Mouse (Mus musculus): ENCODE data around the gene Ccdc172. TPM values are rescaled to one million over a fixed set of nuclear protein-coding genes. Genes with fewer than 3 reads are reported as not detected.

Ccdc172 gene
- polyA plus RNA-seq, 1 experiment from 2014 or later, result not detected

GRCm38 (mm10) chr19:58550916-58551315 lies 39.1 kb downstream of the Ccdc172 start:
- no peak overlapping the region for H3K4me3 ChIP-seq (ENCODE audit: low read depth, low read length)
- H3K27me3 ChIP-seq (ENCODE audit: control insufficient read depth, insufficient read depth, low read depth, low read length), result no peaks in the 10 kb centered on the region
- WGBS (ENCODE audit: insufficient replicate concordance), result 55% methylated on average over 3 of the region's 3 CpGs
- no peaks in the 10 kb centered on the region for H3K4me1 ChIP-seq (ENCODE audit: control insufficient read depth, low read depth, low read length)
- H3K9ac ChIP-seq (ENCODE audit: low read depth, low read length), result no peak overlapping the region
- H3K27ac ChIP-seq (ENCODE audit: low read length), result no peak overlapping the region
- H3K36me3 ChIP-seq (ENCODE audit: control insufficient read depth, insufficient read depth), result no peaks in the 10 kb centered on the region
- no peak overlapping the region for H3K4me2 ChIP-seq (ENCODE audit: low read depth, low read length)
- no peak for ATAC-seq (ENCODE audit: low read depth)
- no peaks in the 10 kb centered on the region for H3K9me3 ChIP-seq (replicated peaks; ENCODE audit: control insufficient read depth, low read length)

DNA sequence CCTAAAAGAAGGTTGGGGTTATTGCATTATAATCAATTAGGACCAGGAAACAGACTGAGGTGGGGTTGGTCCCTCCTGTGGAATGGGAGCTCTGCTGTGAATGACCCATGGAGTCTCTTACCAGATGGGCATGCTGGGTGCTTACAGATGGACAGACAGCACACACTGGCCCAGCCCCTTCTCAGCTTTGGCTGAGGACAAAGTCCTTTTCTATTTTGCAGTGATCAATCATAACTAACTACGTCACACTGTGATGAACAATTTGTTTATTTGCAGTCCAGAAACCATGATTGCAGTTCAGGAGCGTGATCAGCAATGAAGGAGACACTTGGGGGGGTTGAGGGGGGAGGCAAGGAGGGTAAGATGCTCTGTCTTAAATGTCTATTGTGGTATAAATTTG lies 43.2 kb downstream of the Ccdc172 start:
- 41% methylated on average over 2 of the region's 2 CpGs for WGBS (ENCODE audit: insufficient replicate concordance)
- Histone ChIP-seq H3K36me3 (ENCODE audit: control insufficient read depth, insufficient read depth) (no peaks in the 10 kb centered on the region), H3K4me2 (ENCODE audit: low read depth, low read length) (no peak overlapping the region), H3K4me1 (ENCODE audit: control insufficient read depth, low read depth, low read length) (no peaks in the 10 kb centered on the region), H3K9me3 (replicated peaks; ENCODE audit: control insufficient read depth, low read length) (no peaks in the 10 kb centered on the region), H3K27me3 (ENCODE audit: control insufficient read depth, insufficient read depth, low read depth, low read length) (no peaks in the 10 kb centered on the region), H3K9ac (ENCODE audit: low read depth, low read length) (no peak overlapping the region), H3K27ac (ENCODE audit: low read length) (no peak overlapping the region), H3K4me3 (ENCODE audit: low read depth, low read length) (no peak overlapping the region)
- ATAC-seq (ENCODE audit: low read depth), result no peak

DNA sequence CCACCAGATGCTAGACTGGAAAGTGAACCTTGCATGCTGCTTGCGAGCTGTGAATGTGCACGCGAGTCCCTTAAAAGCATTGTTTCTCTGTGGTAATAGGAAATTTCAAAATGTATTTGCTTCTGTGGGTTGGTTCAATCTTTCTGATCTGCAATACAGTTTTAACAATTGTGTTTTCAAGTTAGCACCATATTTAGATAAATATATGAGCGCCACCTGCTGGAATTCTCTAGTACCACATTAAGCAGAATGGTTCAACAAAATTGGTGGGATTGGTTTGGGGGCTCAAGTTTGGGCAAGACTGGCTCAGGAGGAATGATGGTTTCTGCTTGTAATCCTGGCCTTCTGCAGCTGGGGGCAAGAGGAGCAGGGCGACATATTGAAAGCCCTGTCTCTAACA lies 46.6 kb downstream of the Ccdc172 start:
- H3K4me2 ChIP-seq (ENCODE audit: low read depth, low read length), result no peak overlapping the region
- ATAC-seq (ENCODE audit: low read depth), result no peak
- WGBS (ENCODE audit: insufficient replicate concordance), result 39% methylated on average over 5 of the region's 5 CpGs
- no peaks in the 10 kb centered on the region for H3K4me1 ChIP-seq (ENCODE audit: control insufficient read depth, low read depth, low read length)
- H3K4me3 ChIP-seq (ENCODE audit: low read depth, low read length), result no peak overlapping the region
- H3K9me3 ChIP-seq (replicated peaks; ENCODE audit: control insufficient read depth, low read length), result no peaks in the 10 kb centered on the region
- H3K9ac ChIP-seq (ENCODE audit: low read depth, low read length), result no peak overlapping the region
- no peak overlapping the region for H3K27ac ChIP-seq (ENCODE audit: low read length)
- H3K27me3 ChIP-seq (ENCODE audit: control insufficient read depth, insufficient read depth, low read depth, low read length), result no peaks in the 10 kb centered on the region
- no peaks in the 10 kb centered on the region for H3K36me3 ChIP-seq (ENCODE audit: control insufficient read depth, insufficient read depth)

DNA sequence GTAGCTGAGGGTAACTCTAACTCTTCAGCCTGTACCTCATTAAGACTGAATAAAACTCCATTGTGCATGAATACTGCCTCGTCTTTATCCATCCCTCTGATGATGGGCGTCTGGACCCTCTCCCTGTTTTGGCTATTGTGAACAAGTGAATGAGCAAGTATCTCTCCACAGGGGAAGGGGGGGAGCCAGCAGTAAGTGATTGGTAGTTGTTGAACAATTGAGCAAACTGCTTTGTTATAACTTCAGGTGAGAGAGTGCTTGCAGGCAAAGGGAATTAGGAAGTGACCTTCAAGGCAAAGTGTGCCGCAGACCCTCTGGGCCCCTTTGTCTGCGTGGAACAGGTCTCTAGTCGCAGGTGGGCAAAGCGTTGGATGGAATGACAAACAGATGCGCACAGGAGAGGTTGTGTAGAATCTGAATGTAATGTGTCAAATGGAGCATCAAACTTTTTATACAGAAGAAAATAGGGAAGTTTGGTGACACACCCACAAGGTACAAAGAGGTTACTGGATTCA lies 50.6 kb downstream of the Ccdc172 start:
- Histone ChIP-seq H3K4me1 (ENCODE audit: control insufficient read depth, low read depth, low read length) (no peaks in the 10 kb centered on the region), H3K9me3 (replicated peaks; ENCODE audit: control insufficient read depth, low read length) (no peaks in the 10 kb centered on the region), H3K4me3 (ENCODE audit: low read depth, low read length) (no peak overlapping the region), H3K27ac (ENCODE audit: low read length) (no peak overlapping the region), H3K36me3 (ENCODE audit: control insufficient read depth, insufficient read depth) (no peaks in the 10 kb centered on the region), H3K27me3 (ENCODE audit: control insufficient read depth, insufficient read depth, low read depth, low read length) (no peaks in the 10 kb centered on the region), H3K9ac (ENCODE audit: low read depth, low read length) (no peak overlapping the region), H3K4me2 (ENCODE audit: low read depth, low read length) (no peak overlapping the region)
- no peak for ATAC-seq (ENCODE audit: low read depth)
- WGBS (ENCODE audit: insufficient replicate concordance), result 81% methylated on average over 7 of the region's 7 CpGs

DNA sequence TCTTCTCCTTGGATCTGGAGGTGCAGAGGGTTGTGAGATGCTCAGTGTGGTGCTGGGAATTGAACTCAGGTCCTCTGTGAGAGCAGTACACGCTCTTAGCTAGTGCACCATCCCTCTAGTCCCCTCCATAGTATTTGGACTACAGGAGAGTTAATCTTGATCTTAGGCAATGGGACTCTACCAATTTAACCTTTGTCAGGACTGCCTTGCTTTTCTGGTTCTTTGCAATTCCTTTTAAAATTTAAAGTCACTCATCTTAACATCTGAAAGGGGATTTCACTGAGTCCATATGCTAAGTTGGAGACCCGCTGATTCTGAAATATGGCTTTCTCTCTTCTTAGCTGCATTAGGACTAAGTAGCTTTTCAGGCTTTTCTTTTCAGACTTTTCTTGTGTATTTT lies 59.8 kb downstream of the Ccdc172 start:
- 51% methylated on average over 2 of the region's 2 CpGs for WGBS (ENCODE audit: insufficient replicate concordance)

GRCm38 (mm10) chr19:58572429-58573071 lies 60.8 kb downstream of the Ccdc172 start:
- Histone ChIP-seq H3K27ac (ENCODE audit: low read length) (no peak overlapping the region), H3K9me3 (replicated peaks; ENCODE audit: control insufficient read depth, low read length) (no peaks in the 10 kb centered on the region), H3K4me1 (ENCODE audit: control insufficient read depth, low read depth, low read length) (no peaks in the 10 kb centered on the region), H3K27me3 (ENCODE audit: control insufficient read depth, insufficient read depth, low read depth, low read length) (no peaks in the 10 kb centered on the region), H3K36me3 (ENCODE audit: control insufficient read depth, insufficient read depth) (no peaks in the 10 kb centered on the region), H3K4me3 (ENCODE audit: low read depth, low read length) (no peak overlapping the region), H3K9ac (ENCODE audit: low read depth, low read length) (no peak overlapping the region), H3K4me2 (ENCODE audit: low read depth, low read length) (no peak overlapping the region)
- ATAC-seq (ENCODE audit: low read depth), result no peak
- WGBS (ENCODE audit: insufficient replicate concordance), result 46% methylated on average over 11 of the region's 11 CpGs

More for the DNA sequence above, 59.8 kb downstream of the Ccdc172 start:
- ATAC-seq (ENCODE audit: low read depth), result no peak
- H3K27me3 ChIP-seq (ENCODE audit: control insufficient read depth, insufficient read depth, low read depth, low read length), result no peaks in the 10 kb centered on the region
- H3K9ac ChIP-seq (ENCODE audit: low read depth, low read length), result no peak overlapping the region
- H3K9me3 ChIP-seq (replicated peaks; ENCODE audit: control insufficient read depth, low read length), result no peaks in the 10 kb centered on the region
- no peaks in the 10 kb centered on the region for H3K4me1 ChIP-seq (ENCODE audit: control insufficient read depth, low read depth, low read length)
- no peak overlapping the region for H3K27ac ChIP-seq (ENCODE audit: low read length)
- no peak overlapping the region for H3K4me2 ChIP-seq (ENCODE audit: low read depth, low read length)
- H3K4me3 ChIP-seq (ENCODE audit: low read depth, low read length), result no peak overlapping the region
- no peaks in the 10 kb centered on the region for H3K36me3 ChIP-seq (ENCODE audit: control insufficient read depth, insufficient read depth)

DNA sequence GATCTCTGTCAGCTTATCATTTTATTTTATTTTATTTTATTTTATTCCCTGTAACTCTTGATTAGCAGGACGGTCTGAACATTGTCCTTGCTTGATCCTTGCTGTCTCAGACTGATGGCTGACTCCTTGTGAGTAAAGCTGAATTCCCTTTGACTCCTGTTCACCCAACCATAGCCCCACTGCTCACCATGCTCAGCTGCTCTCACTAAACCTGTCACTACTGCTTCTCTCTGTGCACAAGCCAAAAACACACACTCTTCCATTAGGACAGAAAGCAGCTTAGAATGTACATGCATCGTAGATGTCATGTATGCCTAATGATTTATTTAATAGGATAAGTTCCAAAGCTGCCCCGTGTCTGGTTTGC lies 61.3 kb downstream of the Ccdc172 start:
- H3K27me3 ChIP-seq (ENCODE audit: control insufficient read depth, insufficient read depth, low read depth, low read length), result no peaks in the 10 kb centered on the region
- no peak for ATAC-seq (ENCODE audit: low read depth)
- 58% methylated on average over 3 of the region's 3 CpGs for WGBS (ENCODE audit: insufficient replicate concordance)

GRCm38 (mm10) chr19:58582018-58582417 lies 70.2 kb downstream of the Ccdc172 start:
- no peaks in the 10 kb centered on the region for H3K27me3 ChIP-seq (ENCODE audit: control insufficient read depth, insufficient read depth, low read depth, low read length)
- 63% methylated on average over 7 of the region's 7 CpGs for WGBS (ENCODE audit: insufficient replicate concordance)
- H3K4me3 ChIP-seq (ENCODE audit: low read depth, low read length), result no peak overlapping the region
- no peak for ATAC-seq (ENCODE audit: low read depth)
- no peaks in the 10 kb centered on the region for H3K36me3 ChIP-seq (ENCODE audit: control insufficient read depth, insufficient read depth)
- H3K4me1 ChIP-seq (ENCODE audit: control insufficient read depth, low read depth, low read length), result no peaks in the 10 kb centered on the region
- no peak overlapping the region for H3K4me2 ChIP-seq (ENCODE audit: low read depth, low read length)
- no peak overlapping the region for H3K9ac ChIP-seq (ENCODE audit: low read depth, low read length)
- H3K9me3 ChIP-seq (replicated peaks; ENCODE audit: control insufficient read depth, low read length), result no peaks in the 10 kb centered on the region
- H3K27ac ChIP-seq (ENCODE audit: low read length), result no peak overlapping the region

More for the DNA sequence above, 61.3 kb downstream of the Ccdc172 start:
- H3K36me3 ChIP-seq (ENCODE audit: control insufficient read depth, insufficient read depth), result no peaks in the 10 kb centered on the region
- H3K4me3 ChIP-seq (ENCODE audit: low read depth, low read length), result no peak overlapping the region
- H3K9ac ChIP-seq (ENCODE audit: low read depth, low read length), result no peak overlapping the region
- H3K4me1 ChIP-seq (ENCODE audit: control insufficient read depth, low read depth, low read length), result no peaks in the 10 kb centered on the region
- no peaks in the 10 kb centered on the region for H3K9me3 ChIP-seq (replicated peaks; ENCODE audit: control insufficient read depth, low read length)
- no peak overlapping the region for H3K27ac ChIP-seq (ENCODE audit: low read length)
- H3K4me2 ChIP-seq (ENCODE audit: low read depth, low read length), result no peak overlapping the region

DNA sequence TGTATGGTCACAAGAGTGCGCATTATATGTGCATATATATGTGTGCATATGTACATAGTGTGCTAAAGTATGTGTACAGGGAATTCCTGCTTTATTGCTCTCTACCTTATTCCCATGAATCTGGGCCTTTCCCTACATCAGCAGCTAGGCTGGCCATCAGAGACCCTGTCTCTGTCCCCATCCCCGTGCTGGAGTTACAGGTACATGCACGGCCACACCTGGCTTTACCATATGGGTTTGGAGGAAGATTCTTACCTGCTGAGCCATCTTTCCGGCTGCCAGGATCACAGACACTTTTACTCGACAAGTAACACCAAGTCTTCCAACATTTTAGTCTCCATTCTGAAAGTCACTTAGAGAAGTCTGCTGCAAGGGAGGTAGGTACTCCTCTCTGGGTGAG lies 71.2 kb downstream of the Ccdc172 start:
- Histone ChIP-seq H3K27ac (ENCODE audit: low read length) (no peak overlapping the region), H3K4me3 (ENCODE audit: low read depth, low read length) (no peak overlapping the region), H3K36me3 (ENCODE audit: control insufficient read depth, insufficient read depth) (no peaks in the 10 kb centered on the region), H3K27me3 (ENCODE audit: control insufficient read depth, insufficient read depth, low read depth, low read length) (no peaks in the 10 kb centered on the region), H3K9me3 (replicated peaks; ENCODE audit: control insufficient read depth, low read length) (no peaks in the 10 kb centered on the region), H3K4me2 (ENCODE audit: low read depth, low read length) (no peak overlapping the region), H3K9ac (ENCODE audit: low read depth, low read length) (no peak overlapping the region), H3K4me1 (ENCODE audit: control insufficient read depth, low read depth, low read length) (no peaks in the 10 kb centered on the region)
- 63% methylated on average over 5 of the region's 5 CpGs for WGBS (ENCODE audit: insufficient replicate concordance)
- ATAC-seq (ENCODE audit: low read depth), result no peak

All from liver, embryonic 16.5 days (tissue).